Mouse (Mus musculus) intestine, embryonic 15.5 days (tissue): ENCODE measurements around the gene Rab5a. TPM values are rescaled to one million over a fixed set of nuclear protein-coding genes. Genes with fewer than 3 reads are reported as not detected.

Experiments used
- ATAC-seq: fragments of 200-750 bp; cut with Nextera tagmentation; 2 replicates; pipeline ENCODE4 v1.8.0; 2017; ENCODE audit warnings: moderate TSS enrichment, moderate library complexity
- H3K27ac ChIP-seq: fragments of 300-500 bp; sonication (generic); 2 replicates; pipeline ENCODE4 v1.5.1; 2015; ENCODE audit warnings: mild to moderate bottlenecking, inconsistent platforms
- H3K27me3 ChIP-seq: fragments of 300-500 bp; sonication (generic); replicated peaks from 2 replicates; pipeline ENCODE4 v1.6.1; 2015; ENCODE audit warnings: inconsistent platforms
- H3K36me3 ChIP-seq: fragments of 300-500 bp; sonication (generic); 2 replicates; pipeline ENCODE4 v1.6.1; 2015; ENCODE audit warnings: inconsistent platforms
- H3K4me1 ChIP-seq: fragments of 300-500 bp; sonication (generic); replicated peaks from 2 replicates; pipeline ENCODE4 v1.6.1; 2015; ENCODE audit warnings: inconsistent platforms
- H3K4me2 ChIP-seq: fragments of 300-500 bp; sonication (generic); replicated peaks from 2 replicates; pipeline ENCODE4 v1.6.1; 2015; ENCODE audit warnings: mild to moderate bottlenecking, inconsistent platforms
- H3K4me3 ChIP-seq: fragments of 300-500 bp; sonication (generic); replicated peaks from 2 replicates; pipeline ENCODE4 v1.5.1; 2015; ENCODE audit warnings: inconsistent platforms
- H3K9ac ChIP-seq: fragments of 300-500 bp; sonication (generic); 2 replicates; pipeline ENCODE4 v1.6.1; 2015; ENCODE audit warnings: inconsistent platforms
- H3K9me3 ChIP-seq: fragments of 300-500 bp; sonication (generic); 2 replicates; pipeline ENCODE4 v1.6.1; 2016; ENCODE audit warnings: inconsistent platforms
- WGBS: fragments of 180-500 bp; shearing (Covaris S2); methylation state at CpG from one replicate; pipeline ENCODE4 v1.1.7; 2015; 5-methylcytosine and 5-hydroxymethylcytosine counted together
- polyA plus RNA-seq: library from polyadenylated mRNA; unstranded; fragments of >200 nt; fragmentation: Nextera tagmentation; extraction: Ambion mirVana; gene quantifications from 2 replicates; pipeline ENCODE4 v1.2.1, GENCODE M21; 2015

Rab5a gene
- polyA plus RNA-seq, result 74.4 and 81.7 TPM in 2 replicates

DNA sequence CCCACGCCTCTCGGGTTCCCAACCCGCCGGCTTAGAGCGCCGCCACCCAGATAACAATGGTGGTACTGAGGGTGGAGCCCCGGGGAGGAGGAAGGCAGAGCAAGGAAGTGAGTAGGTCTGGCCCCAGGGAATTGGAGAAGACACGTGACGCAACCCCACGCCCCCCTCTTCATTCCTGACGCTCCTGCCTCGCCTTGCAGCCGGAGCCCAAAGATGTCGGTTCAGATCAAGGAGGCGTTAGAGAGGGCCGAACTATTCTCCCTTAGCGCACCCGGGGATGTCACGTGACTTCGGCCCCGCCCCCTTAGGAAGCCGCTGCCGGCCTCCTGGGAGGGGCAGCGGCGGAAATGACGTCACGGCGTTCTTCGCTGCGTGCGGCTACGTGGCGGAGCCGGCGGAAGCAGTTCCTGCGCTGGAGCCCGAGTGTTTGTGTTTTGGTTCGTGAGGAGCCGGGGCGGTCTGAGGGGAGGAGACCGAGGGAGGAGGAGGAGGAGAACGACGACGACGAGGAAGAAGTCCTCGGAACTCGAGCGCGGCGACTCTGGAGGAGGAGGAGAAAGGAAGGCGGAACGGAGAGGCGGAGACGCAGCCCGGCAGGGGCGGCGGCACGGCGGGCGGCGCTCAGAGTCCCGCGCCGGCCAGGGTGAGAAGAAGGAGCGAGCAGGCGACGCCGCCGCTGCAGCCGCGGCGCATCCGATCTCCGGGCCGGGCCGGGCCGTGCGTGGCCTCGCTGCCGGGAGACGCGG, at the start of gene Rab5a:
Gene Rab5a (plus strand): TSS at position 377 of the 746 bp plus-strand sequence.
- Histone ChIP-seq H3K27ac (peak within 1 kb of the TSS; percentile 99), H3K9me3 (no peaks in the 10 kb centered on the region), H3K27me3 (no peaks in the 10 kb centered on the region), H3K4me1 (peaks cover 7% of the 10 kb centered on the region; the same call in 1 of the 2 replicates), H3K4me2 (peak within 1 kb of the TSS; percentile 72), H3K4me3 (peak within 1 kb of the TSS; percentile 91), H3K9ac (peak within 1 kb of the TSS; percentile 87), H3K36me3 (no peaks in the 10 kb centered on the region)
- peak; percentile 96 for ATAC-seq
- WGBS, result 0% methylated on average over 82 of the region's 82 CpGs

DNA sequence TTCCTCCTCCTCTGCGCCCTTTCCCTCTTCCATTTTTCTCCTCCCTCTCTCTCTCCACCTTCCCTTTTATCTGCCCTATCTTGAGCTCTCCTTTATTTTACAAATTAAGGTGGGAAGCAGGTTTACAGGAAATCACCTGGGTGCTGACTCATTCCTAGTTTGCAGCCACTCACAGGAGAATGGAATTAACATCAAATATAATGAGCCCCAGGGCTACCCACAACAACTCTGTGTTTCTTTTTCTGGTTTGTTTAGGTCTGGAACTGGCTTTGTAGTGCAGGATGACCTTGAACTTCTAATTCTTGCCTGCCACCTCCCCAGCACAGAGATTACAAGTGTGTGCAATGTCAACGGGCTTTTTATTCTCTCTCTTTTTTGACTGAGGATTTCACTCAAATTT, 22.9 kb upstream of the Rab5a start:
- no peak overlapping the region for H3K4me3 ChIP-seq
- ATAC-seq, result no peak
- 83% methylated on average over 2 of the region's 2 CpGs for WGBS

DNA sequence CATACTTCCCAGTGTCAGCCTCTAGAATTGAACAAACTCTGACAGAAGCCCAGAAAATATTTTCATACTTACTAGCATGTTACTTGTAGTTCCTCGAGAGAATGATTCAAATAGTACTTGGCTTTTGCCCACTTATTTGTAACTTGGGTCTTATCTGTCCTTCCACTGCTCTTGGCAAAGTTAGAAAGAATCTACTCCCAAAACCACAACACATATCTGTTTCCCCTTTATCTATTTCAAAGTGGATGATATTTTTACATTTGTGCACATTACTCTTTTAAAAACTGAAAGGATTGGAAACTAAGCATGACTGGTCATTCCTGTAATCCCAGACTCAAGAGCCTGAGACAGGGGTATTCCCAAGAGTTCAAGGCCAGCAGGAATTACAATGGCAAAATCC, 22.3 kb upstream of the Rab5a start:
- H3K4me2 ChIP-seq, result no peak overlapping the region
- no peaks in the 10 kb centered on the region for H3K4me1 ChIP-seq
- WGBS, result 80% methylated on average over 1 of the region's 1 CpGs
- H3K4me3 ChIP-seq, result no peak overlapping the region
- no peak overlapping the region for H3K27ac ChIP-seq
- H3K9me3 ChIP-seq, result no peaks in the 10 kb centered on the region
- no peaks in the 10 kb centered on the region for H3K27me3 ChIP-seq
- H3K9ac ChIP-seq, result no peak overlapping the region
- H3K36me3 ChIP-seq, result no peaks in the 10 kb centered on the region
- ATAC-seq, result no peak

More for the DNA sequence above, 22.9 kb upstream of the Rab5a start:
- Histone ChIP-seq H3K4me2 (no peak overlapping the region), H3K4me1 (no peaks in the 10 kb centered on the region), H3K36me3 (no peaks in the 10 kb centered on the region), H3K9ac (no peak overlapping the region), H3K9me3 (no peaks in the 10 kb centered on the region), H3K27me3 (no peaks in the 10 kb centered on the region), H3K27ac (no peak overlapping the region)

DNA sequence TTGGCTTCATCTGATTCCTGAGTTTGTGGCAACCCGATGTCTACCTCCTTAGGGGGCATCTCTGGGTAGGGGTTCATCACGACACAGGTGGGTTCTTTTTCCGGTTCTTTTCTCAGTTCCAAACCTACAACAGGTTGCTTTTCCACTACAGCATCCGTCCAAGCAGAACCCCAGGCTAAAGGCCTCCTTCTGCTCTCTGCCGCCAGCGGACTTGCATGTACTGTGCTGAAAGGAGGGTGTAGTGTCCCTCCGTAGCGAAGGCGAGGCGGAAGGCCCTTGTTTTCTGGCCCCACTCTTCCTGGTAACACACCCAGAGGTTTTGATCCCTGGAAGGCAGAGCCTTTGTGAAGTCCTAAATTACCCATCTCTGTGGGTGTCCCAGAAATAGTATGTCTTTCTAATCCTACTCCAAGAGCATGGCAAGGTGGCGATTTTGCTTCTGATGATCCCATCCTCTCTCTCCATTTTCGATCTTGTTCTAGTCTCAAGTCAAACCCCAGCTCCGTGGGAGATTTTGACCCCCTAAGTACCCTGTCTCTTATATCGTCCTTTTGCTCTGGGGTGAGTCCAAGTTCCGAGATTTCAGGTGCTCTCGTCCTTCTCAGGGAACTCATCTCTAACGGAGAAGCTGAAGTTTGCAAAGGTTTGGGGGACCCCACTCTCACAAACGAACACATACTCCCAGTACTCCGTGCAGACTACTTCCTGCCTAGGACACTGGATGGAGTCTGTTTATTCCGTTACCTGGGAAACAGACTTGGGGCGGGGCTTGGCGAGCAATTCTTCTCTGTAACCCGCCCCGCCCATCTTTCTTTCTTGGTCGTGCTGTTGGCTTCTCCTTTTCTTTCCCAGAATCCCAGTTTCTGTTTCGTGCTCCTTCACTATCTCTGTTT, 16.2 kb upstream of the Rab5a start, which contains the start of gene Efhb:
Gene Efhb (minus strand): TSS at position 719 of the 893 bp plus-strand sequence.
- Histone ChIP-seq H3K27me3 (no peaks in the 10 kb centered on the region), H3K4me1 (0 out of 2 replicates have a peak, but pooled peaks cover 5% of the 10 kb centered on the region), H3K36me3 (no peaks in the 10 kb centered on the region), H3K4me2 (peak within 1 kb of the TSS; percentile 69), H3K27ac (no peak within 1 kb of the TSS), H3K9me3 (no peaks in the 10 kb centered on the region), H3K9ac (peak within 1 kb of the TSS; percentile 30), H3K4me3 (peak within 1 kb of the TSS; percentile 36)
- ATAC-seq, result peak; percentile 99
- WGBS, result 24% methylated on average over 26 of the region's 26 CpGs

DNA sequence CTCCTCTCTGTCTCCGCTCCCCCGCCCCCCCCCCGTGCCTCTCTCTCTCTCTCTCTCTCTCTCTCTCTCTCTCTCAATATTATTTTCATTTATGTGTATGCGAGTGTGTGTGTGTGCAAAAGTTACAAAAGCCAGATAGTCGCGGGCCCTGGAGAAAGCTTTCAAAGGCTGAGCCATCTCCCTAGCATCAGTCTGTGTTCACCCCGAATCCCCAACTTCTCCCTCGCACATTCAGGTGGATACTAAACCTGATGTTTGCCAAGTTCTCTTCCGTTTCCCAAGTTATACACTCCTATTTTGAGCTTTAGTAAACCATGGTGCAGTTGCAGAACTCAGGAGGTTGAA, 15.6 kb upstream of the Rab5a start:
- peak overlapping the region; percentile 36 for H3K4me3 ChIP-seq
- H3K4me1 ChIP-seq, result 0 out of 2 replicates have a peak, but pooled peaks cover 5% of the 10 kb centered on the region
- WGBS, result 11% methylated on average over 8 of the region's 9 CpGs
- H3K4me2 ChIP-seq, result peak overlapping the region; percentile 69
- H3K9me3 ChIP-seq, result no peaks in the 10 kb centered on the region
- no peak overlapping the region for H3K27ac ChIP-seq
- no peaks in the 10 kb centered on the region for H3K36me3 ChIP-seq
- H3K27me3 ChIP-seq, result no peaks in the 10 kb centered on the region
- peak overlapping the region; percentile 30; the same call in 1 of the 2 replicates for H3K9ac ChIP-seq
- no peak; the same call in 1 of the 2 replicates for ATAC-seq

DNA sequence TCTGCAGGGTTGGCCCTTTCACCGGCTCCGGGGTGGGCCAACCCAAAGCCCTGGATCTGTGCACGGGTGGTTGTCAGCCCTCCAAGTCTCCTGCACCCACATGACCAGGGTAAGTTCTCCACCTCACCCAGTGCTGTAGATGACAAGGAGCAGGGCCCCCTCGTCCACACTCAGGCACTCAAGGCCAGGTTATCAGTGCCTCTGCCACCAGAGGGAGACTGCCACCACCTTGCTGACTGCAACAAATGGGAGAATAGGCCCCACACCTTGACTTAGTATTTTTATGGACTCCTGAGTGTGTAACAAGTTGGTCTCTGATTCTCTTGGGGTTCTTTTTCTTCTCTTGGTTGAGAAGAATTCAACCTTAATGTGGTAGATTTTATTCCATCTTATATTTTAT, 13.5 kb upstream of the Rab5a start:
- no peak overlapping the region for H3K4me3 ChIP-seq
- no peaks in the 10 kb centered on the region for H3K9me3 ChIP-seq
- H3K4me2 ChIP-seq, result no peak overlapping the region
- 53% methylated on average over 4 of the region's 4 CpGs for WGBS
- no peak for ATAC-seq
- no peaks in the 10 kb centered on the region for H3K27me3 ChIP-seq
- H3K4me1 ChIP-seq, result 0 out of 2 replicates have a peak, but pooled peaks cover 5% of the 10 kb centered on the region
- H3K9ac ChIP-seq, result no peak overlapping the region
- H3K27ac ChIP-seq, result no peak overlapping the region
- H3K36me3 ChIP-seq, result no peaks in the 10 kb centered on the region

DNA sequence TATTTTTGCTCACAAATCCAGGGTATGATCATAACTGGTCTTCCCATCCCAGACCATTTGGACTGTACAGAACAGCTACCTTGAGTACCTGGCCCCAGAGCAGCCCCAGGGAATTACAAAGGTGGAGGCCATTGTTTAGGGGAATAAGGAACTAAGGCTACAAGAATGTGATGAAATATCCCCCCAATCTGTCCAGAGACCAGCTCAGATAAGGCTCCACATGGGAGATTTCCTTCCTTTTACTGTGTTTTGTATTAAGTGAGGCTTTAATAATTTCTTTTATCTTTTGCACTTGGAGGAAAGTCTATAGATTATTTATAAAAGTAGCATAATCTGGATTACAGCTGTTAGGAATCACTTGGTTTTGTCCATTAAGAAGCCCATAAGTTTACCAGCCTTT, 10.3 kb upstream of the Rab5a start:
- H3K9me3 ChIP-seq, result no peaks in the 10 kb centered on the region
- no peaks in the 10 kb centered on the region for H3K27me3 ChIP-seq
- no peak overlapping the region for H3K4me3 ChIP-seq
- no peaks in the 10 kb centered on the region for H3K4me1 ChIP-seq
- no peak overlapping the region for H3K27ac ChIP-seq
- no peak for ATAC-seq
- no peaks in the 10 kb centered on the region for H3K36me3 ChIP-seq
- no peak overlapping the region for H3K9ac ChIP-seq
- no peak overlapping the region for H3K4me2 ChIP-seq

DNA sequence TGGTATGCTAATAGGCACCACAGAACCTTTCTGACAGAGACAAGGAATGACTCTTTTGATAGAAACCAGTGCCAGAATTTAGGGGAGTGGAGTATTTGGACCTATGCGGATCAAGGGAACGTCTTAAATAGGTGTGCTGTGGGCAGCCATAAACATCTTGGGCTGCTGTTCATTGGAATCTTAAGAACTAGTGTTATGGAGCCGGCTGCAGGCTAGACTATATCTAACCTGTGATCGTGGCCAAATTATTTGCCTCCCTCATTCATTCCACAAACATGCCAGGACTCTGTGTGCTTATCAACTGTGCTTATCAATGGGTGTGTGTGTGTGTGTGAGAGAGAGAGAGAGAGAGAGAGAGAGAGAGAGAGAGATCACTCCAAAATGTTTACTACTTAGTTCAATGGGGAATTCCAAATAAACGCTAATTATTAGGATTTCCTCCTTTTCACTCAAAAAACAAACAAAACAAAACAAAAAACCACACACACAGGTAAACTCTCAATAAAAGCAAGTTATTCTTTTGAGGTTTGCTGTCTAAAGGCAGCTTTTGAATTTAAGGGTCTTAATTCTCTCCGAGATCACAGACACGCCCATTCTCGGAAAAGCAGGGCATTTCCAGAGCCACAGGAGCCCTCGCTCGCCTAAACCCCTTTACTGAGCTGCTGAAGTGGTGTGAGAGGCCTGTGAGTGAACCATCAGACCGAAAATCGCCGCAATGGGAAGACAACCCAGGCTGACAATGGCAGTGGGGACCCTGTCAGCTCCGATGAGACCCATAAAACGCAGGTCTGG, 772 bp upstream of the Rab5a start:
- Histone ChIP-seq H3K4me2 (peak overlapping the region; percentile 72), H3K27me3 (no peaks in the 10 kb centered on the region), H3K9me3 (no peaks in the 10 kb centered on the region), H3K36me3 (no peaks in the 10 kb centered on the region), H3K9ac (peak overlapping the region; percentile 73), H3K4me1 (peaks cover 7% of the 10 kb centered on the region; the same call in 1 of the 2 replicates), H3K4me3 (peak overlapping the region; percentile 91), H3K27ac (peak overlapping the region; percentile 99)
- peak; percentile 60; the same call in 1 of the 2 replicates for ATAC-seq
- WGBS, result 4% methylated on average over 15 of the region's 15 CpGs

DNA sequence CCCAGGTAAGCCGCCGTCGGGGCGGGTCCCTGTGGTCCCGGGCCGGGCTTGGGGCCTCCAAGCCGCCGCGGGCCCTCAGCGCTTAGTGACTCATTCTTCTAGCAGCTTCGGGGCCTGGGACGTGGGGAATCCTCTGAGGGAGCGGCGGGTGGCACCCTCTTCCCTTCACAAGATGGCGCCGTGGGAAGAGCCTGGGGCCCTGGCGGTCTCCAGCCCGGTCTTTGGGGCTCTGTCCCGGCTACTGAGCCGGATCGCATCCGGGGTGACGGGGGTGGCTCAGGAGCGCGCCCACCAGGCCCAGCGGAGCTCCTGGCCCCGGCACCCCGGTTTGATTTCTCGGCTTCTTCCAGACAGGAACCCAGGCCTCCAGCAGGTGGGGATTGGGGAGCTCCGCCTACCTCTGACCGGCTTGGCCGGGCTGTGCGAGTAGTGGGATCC, 589 bp downstream of the Rab5a start:
- H3K9ac ChIP-seq, result peak overlapping the region; percentile 87
- peak overlapping the region; percentile 64 for H3K4me2 ChIP-seq
- no peaks in the 10 kb centered on the region for H3K9me3 ChIP-seq
- H3K4me3 ChIP-seq, result peak overlapping the region; percentile 91
- H3K4me1 ChIP-seq, result peaks cover 7% of the 10 kb centered on the region; the same call in 1 of the 2 replicates
- H3K27me3 ChIP-seq, result no peaks in the 10 kb centered on the region
- ATAC-seq, result peak; percentile 23
- no peaks in the 10 kb centered on the region for H3K36me3 ChIP-seq
- WGBS, result under 1% methylated on average over 33 of the region's 33 CpGs
- peak overlapping the region; percentile 99 for H3K27ac ChIP-seq

DNA sequence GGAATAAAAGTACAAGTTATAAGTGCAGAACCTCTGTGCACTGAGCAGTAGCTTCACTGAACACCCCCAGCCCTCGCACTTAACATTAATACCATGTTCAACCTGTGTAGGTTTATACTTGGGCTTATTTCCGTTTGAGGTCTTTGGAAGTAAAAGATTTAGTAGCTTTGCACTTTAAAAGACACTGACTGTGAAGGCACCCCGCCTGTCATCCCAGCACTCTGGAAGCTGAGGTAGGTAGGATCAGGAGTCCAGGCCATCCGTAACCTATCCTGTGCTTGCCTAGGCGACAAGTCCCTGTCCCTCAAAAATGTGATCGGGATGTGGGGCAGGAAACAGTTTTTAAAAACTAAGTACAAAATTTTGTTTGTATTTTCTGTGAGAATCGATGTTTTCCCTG, 1.4 kb downstream of the Rab5a start:
- Histone ChIP-seq H3K9me3 (no peaks in the 10 kb centered on the region), H3K9ac (peak overlapping the region; percentile 87), H3K4me3 (peak overlapping the region; percentile 91), H3K27ac (no peak overlapping the region), H3K27me3 (no peaks in the 10 kb centered on the region), H3K36me3 (no peaks in the 10 kb centered on the region), H3K4me1 (peaks cover 7% of the 10 kb centered on the region; the same call in 1 of the 2 replicates), H3K4me2 (peak overlapping the region; percentile 64)
- 41% methylated on average over 7 of the region's 7 CpGs for WGBS
- no peak for ATAC-seq

DNA sequence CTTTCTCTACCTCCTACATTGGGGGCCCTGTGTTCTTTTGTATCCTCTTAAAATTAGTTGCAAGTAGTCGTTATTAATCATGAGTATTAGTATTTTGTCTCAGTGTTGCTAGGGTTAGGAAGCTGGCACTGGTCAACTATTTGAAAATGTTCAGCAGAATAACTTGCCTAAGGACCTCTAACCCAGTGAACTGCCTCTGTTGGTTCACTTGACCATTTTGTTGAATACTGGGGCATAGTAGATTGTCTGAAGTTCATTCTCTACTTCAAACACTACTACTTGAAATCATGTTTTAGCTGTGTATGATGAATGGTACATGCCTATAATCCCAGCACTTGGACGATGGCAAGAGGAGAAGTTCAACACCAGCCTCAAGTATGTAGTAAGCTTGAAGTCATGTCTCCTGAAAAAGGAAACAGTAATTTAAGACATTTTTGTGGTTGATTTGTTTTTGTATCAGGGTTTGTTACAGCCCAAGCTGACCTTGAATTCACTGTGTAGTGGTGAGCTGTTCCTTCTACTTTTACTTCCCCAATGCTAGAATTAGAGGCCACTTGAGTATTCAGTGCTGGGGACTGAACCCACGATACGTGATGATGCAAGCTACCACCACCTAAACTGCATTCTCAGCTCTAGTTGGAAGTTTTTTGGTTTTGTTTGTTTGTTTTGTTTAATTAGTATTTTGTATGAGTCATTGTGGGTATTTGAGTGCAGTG, 9.4 kb downstream of the Rab5a start:
- H3K9me3 ChIP-seq, result no peaks in the 10 kb centered on the region
- H3K27me3 ChIP-seq, result no peaks in the 10 kb centered on the region
- H3K36me3 ChIP-seq, result peaks cover 8% of the 10 kb centered on the region; the same call in 1 of the 2 replicates
- ATAC-seq, result no peak
- no peak overlapping the region for H3K9ac ChIP-seq
- H3K4me1 ChIP-seq, result no peaks in the 10 kb centered on the region
- no peak overlapping the region for H3K4me2 ChIP-seq
- WGBS, result 89% methylated on average over 4 of the region's 4 CpGs
- no peak overlapping the region for H3K27ac ChIP-seq
- no peak overlapping the region for H3K4me3 ChIP-seq
